Mouse (Mus musculus): Measurements from ENCODE around the gene Zic1.

The Zic1 gene

DNA sequence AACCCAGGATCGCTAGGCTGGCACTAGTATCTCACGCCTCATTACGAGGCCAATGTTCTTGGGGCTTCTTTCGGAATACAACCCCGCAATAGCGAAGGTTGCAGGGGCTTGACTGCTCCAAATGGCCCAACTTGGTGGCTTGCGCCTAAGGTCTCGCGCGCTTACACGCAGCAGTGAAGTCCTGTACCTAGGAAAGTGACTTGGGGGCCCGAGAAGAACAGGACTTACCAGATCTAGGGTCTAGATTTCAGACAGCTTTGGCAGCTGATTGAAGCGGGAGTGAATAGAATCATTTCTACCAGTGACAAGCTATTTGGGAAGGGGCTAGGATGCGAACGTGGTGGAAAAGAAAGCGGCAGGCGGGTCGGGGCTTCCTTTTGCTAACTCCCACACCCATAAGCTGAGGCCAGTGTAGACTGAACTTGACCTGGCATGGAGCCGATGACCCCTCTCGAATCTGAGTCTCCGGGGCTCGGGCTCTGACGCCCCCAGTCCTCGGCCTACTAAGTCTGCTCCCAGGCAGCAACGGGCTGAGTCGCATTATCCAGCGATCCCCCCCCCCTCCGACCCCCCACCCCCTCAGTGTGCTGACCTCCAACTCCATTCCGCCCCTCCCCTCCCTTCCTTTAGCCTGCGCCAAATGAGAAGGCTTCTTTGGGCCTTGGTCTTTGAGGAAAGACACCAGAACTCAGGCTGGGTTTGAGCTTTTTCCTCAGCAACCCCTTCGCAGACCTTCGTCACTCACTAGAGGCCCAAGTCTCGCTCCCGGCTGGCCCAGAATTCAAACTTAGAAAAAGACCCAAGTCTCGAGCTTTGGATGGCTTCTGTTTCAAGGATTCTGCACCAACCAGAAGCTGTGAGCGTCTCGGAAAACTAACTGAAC, 11.8 kb downstream of the Zic1 start:
- DNase-seq (ENCODE audit: low spot score in 2 of 2): no peak

DNA sequence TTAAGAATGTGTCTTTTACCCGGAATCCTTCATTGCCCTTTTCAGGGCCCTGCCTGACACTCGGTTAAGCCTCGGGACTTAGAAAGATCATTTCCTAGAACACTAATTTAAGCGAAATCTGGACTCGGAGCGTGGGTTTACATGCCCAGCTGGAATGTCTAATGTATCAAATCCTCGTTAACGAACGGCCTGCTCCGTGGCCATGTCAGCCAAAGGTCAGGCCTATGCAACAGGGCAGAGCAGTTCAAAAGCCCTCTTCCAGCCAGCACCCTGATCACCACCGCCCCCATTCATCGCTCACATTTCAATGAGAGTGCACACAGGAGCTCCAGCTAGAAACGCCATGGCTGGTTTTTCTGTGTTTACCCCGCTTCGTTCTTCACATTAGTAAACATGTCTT, 12.8 kb downstream of the Zic1 start:
- DNase-seq (ENCODE audit: low spot score in 2 of 2): no peak

DNA sequence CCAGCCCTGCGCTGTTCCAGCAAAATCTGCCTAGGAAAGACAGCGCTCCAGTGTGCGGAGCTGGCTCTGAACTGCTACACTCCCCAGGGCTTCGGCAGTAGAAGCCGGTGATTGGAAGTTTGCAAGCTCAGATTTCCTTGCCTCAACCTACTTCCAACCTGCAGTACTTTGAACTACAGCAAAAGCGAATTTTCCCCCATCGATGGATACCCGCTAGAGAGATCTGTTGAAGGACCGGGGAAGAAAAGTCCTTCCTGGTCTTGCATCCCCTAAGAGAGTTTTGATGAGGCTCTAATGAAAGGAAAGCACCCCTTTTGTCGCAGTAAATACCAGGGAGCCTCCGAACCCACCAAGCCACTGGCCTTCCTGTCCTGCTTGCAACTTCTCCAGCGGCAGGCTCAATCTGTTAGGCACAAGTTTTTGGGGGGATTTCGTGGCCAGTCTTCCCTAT, 13.6 kb downstream of the Zic1 start:
- DNase-seq (ENCODE audit: low spot score in 2 of 2): no peak

DNA sequence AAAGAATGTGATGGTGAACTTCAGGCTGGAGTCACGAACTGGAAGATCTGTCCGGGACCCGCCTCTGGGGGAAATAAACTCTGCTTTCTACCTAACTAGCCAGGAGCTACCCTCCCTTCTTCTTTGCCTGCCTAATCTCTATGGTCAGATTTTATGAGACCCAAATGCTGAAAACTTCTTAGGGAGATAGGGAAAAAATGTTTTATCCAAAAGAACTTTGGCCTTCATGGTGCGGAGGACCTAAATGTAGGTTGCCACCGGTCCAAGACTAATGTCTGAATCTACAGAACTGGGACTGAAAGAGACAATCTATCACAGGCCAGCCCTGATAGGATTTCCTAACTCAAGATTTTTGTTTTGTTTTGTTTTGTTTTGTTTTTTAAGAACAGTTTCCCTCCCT, 14.2 kb downstream of the Zic1 start:
- DNase-seq (ENCODE audit: low spot score in 2 of 2): no peak

DNA sequence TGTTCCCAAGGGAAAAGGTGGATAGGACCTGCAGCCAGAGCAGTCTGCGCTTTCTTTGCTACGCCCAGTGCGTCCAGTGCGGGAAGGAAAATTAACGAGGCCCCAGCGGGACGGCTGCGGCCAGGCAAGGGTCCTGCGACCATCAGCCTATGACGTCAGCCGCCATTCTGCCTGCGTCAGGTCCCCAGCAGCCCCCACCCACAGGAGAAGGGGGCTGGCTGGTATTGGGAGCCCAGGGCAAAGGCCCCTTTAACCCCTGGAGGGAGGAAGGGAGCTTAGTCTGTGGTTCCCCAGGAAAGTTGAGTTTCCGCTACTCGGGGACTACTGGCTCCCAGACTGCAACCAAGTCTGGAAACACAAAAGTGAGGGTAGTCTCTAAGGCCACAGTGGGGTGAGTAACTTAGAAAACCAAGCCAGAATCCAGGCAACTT, 14.7 kb downstream of the Zic1 start:
- DNase-seq (ENCODE audit: low spot score in 2 of 2): no peak

DNA sequence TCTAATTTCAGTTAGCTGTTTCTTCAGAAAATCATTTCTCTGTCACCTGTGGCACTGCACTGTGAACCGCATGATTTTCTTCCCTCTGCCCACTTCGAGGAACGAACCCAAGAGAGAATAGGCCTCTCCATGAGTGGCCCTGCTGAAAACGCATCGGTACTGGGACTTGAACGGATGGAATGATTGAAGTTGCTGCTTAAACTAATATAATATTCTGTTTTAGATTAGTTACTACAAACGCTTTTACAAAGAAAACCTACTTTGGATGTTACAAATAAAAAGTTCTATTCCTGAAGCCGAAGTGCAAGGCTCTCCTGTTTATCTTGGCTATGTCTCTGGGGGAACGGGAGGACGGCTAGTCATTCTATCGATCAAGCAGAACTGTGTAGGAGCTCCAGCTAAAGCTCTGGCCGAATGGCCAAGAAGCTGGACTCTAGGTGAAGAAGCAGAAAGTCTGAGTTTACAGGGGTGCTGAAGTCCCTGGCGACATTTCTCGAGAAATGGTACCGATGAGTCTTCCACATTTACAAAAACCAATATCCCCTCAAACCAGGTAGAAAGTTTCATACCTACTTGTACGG, 15.3 kb downstream of the Zic1 start:
- DNase-seq (ENCODE audit: low spot score in 2 of 2): no peak

DNA sequence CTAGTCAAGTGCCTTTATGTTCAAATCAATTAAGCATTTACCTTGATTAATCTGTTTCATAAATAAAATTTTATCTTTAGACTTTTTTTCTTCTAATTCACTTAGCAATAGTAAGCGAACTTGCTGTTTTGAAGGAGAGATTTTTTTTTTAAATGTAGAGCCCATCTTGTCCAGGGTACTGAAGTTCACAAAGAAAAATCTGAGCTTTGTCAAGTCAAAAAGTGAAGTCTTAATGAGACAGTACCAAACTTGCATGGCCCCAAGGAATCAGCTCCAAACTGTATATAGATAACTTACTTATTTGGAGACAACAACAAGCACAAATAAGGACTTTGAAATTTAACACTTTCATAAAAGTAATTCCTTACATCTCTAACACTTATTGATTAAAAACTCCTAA, 16.9 kb downstream of the Zic1 start:
- no peak for DNase-seq (ENCODE audit: low spot score in 2 of 2)

DNA sequence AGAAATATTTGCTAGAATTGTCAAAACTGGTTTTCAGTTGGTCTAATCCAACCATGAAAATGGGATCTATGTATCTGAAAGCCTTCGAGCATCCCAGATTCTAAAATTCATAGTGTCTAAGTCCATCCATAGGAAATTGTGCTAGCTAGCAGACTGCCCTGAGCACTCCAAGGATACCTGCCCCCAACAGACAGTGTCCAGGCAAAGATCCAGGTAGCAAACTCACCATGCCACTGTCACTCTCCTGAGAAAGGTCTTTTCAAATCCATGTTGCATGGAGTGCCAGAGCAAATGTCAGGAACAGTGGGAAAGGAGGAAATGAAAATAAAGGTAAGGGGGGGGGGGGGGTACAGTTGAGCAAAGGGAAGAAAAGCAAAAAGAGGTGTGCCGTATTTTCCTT, 18.0 kb downstream of the Zic1 start:
- no peak for DNase-seq (ENCODE audit: low spot score in 2 of 2)
